ENCODE assay signal across 26 mouse cellular contexts in genomic region chr9:43498596-43498995, GRCm38 (mm10).
"Had no signal": no experiment of that assay in that cellular context is flagged by ENCODE, and none has a peak within 500 bp of the region (broad histone marks: within the 10 kb centered on the region; RNA-seq: fewer than 3 reads in every experiment).

No protein-coding gene starts in this region.

- ATAC-seq: hindbrain, embryonic 16.5 days; inflammation-experienced regulatory T-cells, adult 6 months; intestine, embryonic 15.5 days; intestine, postnatal 0 days; liver, embryonic 12.5 days had no signal

- H3K36me3 ChIP-seq: heart, embryonic 10.5 days; heart, embryonic 12.5 days; hindbrain, embryonic 10.5 days; hindbrain, embryonic 12.5 days; intestine, embryonic 15.5 days; limb, embryonic 10.5 days; limb, embryonic 12.5 days; liver, embryonic 12.5 days had no signal

- H3K4me1 ChIP-seq: heart, embryonic 12.5 days; hindbrain, embryonic 10.5 days; hindbrain, embryonic 12.5 days; intestine, embryonic 15.5 days; limb, embryonic 12.5 days; liver, embryonic 12.5 days had no signal

- H3K27me3 ChIP-seq: heart, embryonic 12.5 days; hindbrain, embryonic 12.5 days; intestine, embryonic 15.5 days; limb, embryonic 12.5 days; liver, embryonic 12.5 days had no signal

- H3K9me3 ChIP-seq: heart, embryonic 10.5 days; heart, embryonic 12.5 days; hindbrain, embryonic 10.5 days; hindbrain, embryonic 12.5 days; intestine, embryonic 15.5 days; limb, embryonic 10.5 days; limb, embryonic 12.5 days; liver, embryonic 12.5 days had no signal

- H3K4me3 ChIP-seq: gastrocnemius, adult 2 months; heart, embryonic 10.5 days; heart, embryonic 12.5 days; hindbrain, embryonic 10.5 days; hindbrain, embryonic 12.5 days; intestine, embryonic 15.5 days; layer of hippocampus, adult 2 months; left cerebral cortex, adult 2 months; limb, embryonic 10.5 days; limb, embryonic 12.5 days; liver, embryonic 12.5 days had no signal

- H3K27ac ChIP-seq: gastrocnemius, adult 2 months; heart, embryonic 10.5 days; hindbrain, embryonic 10.5 days; hindbrain, embryonic 12.5 days; hindbrain, embryonic 14.5 days; intestine, embryonic 15.5 days; layer of hippocampus, adult 2 months; left cerebral cortex, adult 2 months; limb, embryonic 10.5 days; limb, embryonic 12.5 days; liver, embryonic 12.5 days; liver, embryonic 14.5 days had no signal

- H3K9ac ChIP-seq: heart, embryonic 12.5 days; hindbrain, embryonic 12.5 days; hindbrain, embryonic 14.5 days; intestine, embryonic 15.5 days; limb, embryonic 12.5 days; liver, embryonic 12.5 days; liver, embryonic 14.5 days had no signal

- H3K4me2 ChIP-seq: heart, embryonic 12.5 days; hindbrain, embryonic 12.5 days; hindbrain, embryonic 14.5 days; intestine, embryonic 15.5 days; limb, embryonic 12.5 days; liver, embryonic 12.5 days had no signal

- DNase-seq: gastrocnemius, adult 2 months; gastrocnemius, postnatal 10 days; gastrocnemius, postnatal 25 days; heart, adult 18-20 months; heart, postnatal 10 days; heart, postnatal 4 days; kidney, adult 18-20 months; kidney, adult 8-10 months; kidney, postnatal 10 days; kidney, postnatal 25 days; kidney, postnatal 4 days had no signal
